23 mouse cellular contexts compared by ENCODE assay signal in genomic region chr4:125189971-125190370, GRCm38 (mm10).
DNase-seq lines count a peak whose midpoint lies in the region; ATAC-seq and TF ChIP-seq lines count a peak whose summit lies in the region.
"Had no signal": no experiment of that assay in that cellular context is flagged by ENCODE, and none has a peak within 500 bp of the region (broad histone marks: within the 10 kb centered on the region; RNA-seq: fewer than 3 reads in every experiment).

No protein-coding gene starts in this region.

- H3K9me3 ChIP-seq in hindbrain, embryonic 10.5 days, result no peaks in the 10 kb centered on the region
- no peaks in the 10 kb centered on the region for H3K9me3 ChIP-seq in hindbrain, embryonic 12.5 days (replicated peaks)
- no peaks in the 10 kb centered on the region for H3K9me3 ChIP-seq in ES-E14 (ENCODE audit: control insufficient read depth, insufficient read depth, low read depth, low read length)
- H3K9me3 ChIP-seq: embryonic facial prominence, embryonic 10.5 days; embryonic facial prominence, embryonic 12.5 days; forebrain, embryonic 13.5 days; forebrain, embryonic 15.5 days had no signal

- no peak overlapping the region for H3K4me3 ChIP-seq in hindbrain, embryonic 10.5 days
- no peak overlapping the region for H3K4me3 ChIP-seq in hindbrain, embryonic 12.5 days
- no peak overlapping the region for H3K4me3 ChIP-seq in ES-E14 (ENCODE audit: insufficient read depth in 1 of 2, low read depth in 1 of 2, low read length in 2 of 2, poor library complexity in 1 of 2, severe bottlenecking in 1 of 2)
- H3K4me3 ChIP-seq: embryonic facial prominence, embryonic 10.5 days; embryonic facial prominence, embryonic 12.5 days; forebrain, embryonic 13.5 days; forebrain, embryonic 15.5 days had no signal

- H3K4me1 ChIP-seq in hindbrain, embryonic 10.5 days (replicated peaks), result peaks cover 26% of the 10 kb centered on the region
- H3K4me1 ChIP-seq in hindbrain, embryonic 12.5 days, result peaks cover 17% of the 10 kb centered on the region
- H3K4me1 ChIP-seq in ES-E14 (ENCODE audit: control insufficient read depth in 2 of 2, insufficient read depth in 2 of 2, low read length in 2 of 2, poor library complexity in 1 of 2), result peaks cover 7 to 14% of the 10 kb centered on the region in 2 experiments; a peak in 3 of 4 replicates

- in situ Hi-C loops in ES-E14 (cut with MboI; ENCODE audit: low sequenced_read_pairs in 2 of 2, unreplicated experiment in 2 of 2), result no loop called here

- H3K4me2 ChIP-seq in hindbrain, embryonic 12.5 days (replicated peaks), result no peak overlapping the region
- H3K4me2 ChIP-seq: embryonic facial prominence, embryonic 12.5 days; forebrain, embryonic 13.5 days; forebrain, embryonic 15.5 days had no signal

- H3K9ac ChIP-seq in hindbrain, embryonic 12.5 days, result no peak overlapping the region
- H3K9ac ChIP-seq in ES-E14 (ENCODE audit: insufficient read depth, low read depth, low read length, poor library complexity, severe bottlenecking), result no peak overlapping the region
- H3K9ac ChIP-seq: embryonic facial prominence, embryonic 12.5 days; forebrain, embryonic 13.5 days; forebrain, embryonic 15.5 days; forebrain, postnatal 0 days had no signal

- no peaks in the 10 kb centered on the region for H3K36me3 ChIP-seq in hindbrain, embryonic 10.5 days
- H3K36me3 ChIP-seq in hindbrain, embryonic 12.5 days, result no peaks in the 10 kb centered on the region
- H3K36me3 ChIP-seq in ES-E14 (ENCODE audit: control insufficient read depth, insufficient read depth, low read length, poor library complexity, severe bottlenecking), result no peaks in the 10 kb centered on the region
- H3K36me3 ChIP-seq: embryonic facial prominence, embryonic 10.5 days; embryonic facial prominence, embryonic 12.5 days; forebrain, embryonic 15.5 days; G1E had no signal

- peaks cover 34% of the 10 kb centered on the region for H3K27me3 ChIP-seq in hindbrain, embryonic 10.5 days (ENCODE audit: insufficient read depth, poor library complexity, severe bottlenecking)
- H3K27me3 ChIP-seq in hindbrain, embryonic 12.5 days, result 0 out of 2 replicates have a peak, but pooled peaks cover 3% of the 10 kb centered on the region
- H3K27me3 ChIP-seq: forebrain, embryonic 15.5 days had no signal

- H3K27ac ChIP-seq in hindbrain, embryonic 10.5 days, result peak overlapping the region; percentile 23; the same call in 1 of the 2 replicates
- H3K27ac ChIP-seq in hindbrain, embryonic 12.5 days, result no peak overlapping the region
- H3K27ac ChIP-seq in ES-E14 (ENCODE audit: insufficient read depth, low read depth, low read length, poor library complexity, severe bottlenecking), result no peak overlapping the region
- H3K27ac ChIP-seq: embryonic facial prominence, embryonic 10.5 days; embryonic facial prominence, embryonic 12.5 days; forebrain, embryonic 13.5 days had no signal

- no peak for ATAC-seq in hindbrain, embryonic 12.5 days (ENCODE audit: low FRiP score)
- ATAC-seq in CD4-positive, CD25-positive, alpha-beta regulatory T cell, adult 4 months, result no peak
- ATAC-seq: activated CD4-positive, CD25-positive, alpha-beta regulatory T cell, adult 4 months; forebrain, embryonic 13.5 days; forebrain, embryonic 15.5 days; forebrain, postnatal 0 days; Patski had no signal

- no peak for DNase-seq in hindbrain, embryonic 10.5 days (ENCODE audit: low spot score)
- peak; percentile 35 for DNase-seq in ES-E14 (ENCODE audit: low read depth, low spot score)
- DNase-seq in ZHBTc4 (ENCODE audit: low read depth, low spot score), result peak; percentile 75
- no peak for DNase-seq in thymus, postnatal 4 days
- DNase-seq: adrenal gland, postnatal 10 days; adrenal gland, postnatal 25 days; B cell, adult 2 months; cerebellum, adult 11 months; cerebellum, adult 18-20 months; cerebellum, adult 8-10 months; cerebellum, adult 9-11 months; cerebellum, postnatal 14 days; cerebellum, postnatal 36 days; forebrain, postnatal 0 days had no signal

TF ChIP-seq in ES-E14, 5 proteins besides CTCF, POLR2A, EP300 and RAD21:
- TF ChIP-seq CHD2 (IDR thresholded peaks at IDR 0.05; ENCODE audit: low read depth, low read length), result no peak
- TF ChIP-seq ZNF384 (IDR thresholded peaks at IDR 0.05; ENCODE audit: low read depth, low read length), result no peak
- no peak for TF ChIP-seq HCFC1 (IDR thresholded peaks at IDR 0.05; ENCODE audit: borderline replicate concordance, insufficient read depth, low read length)
- TF ChIP-seq ZC3H11A (IDR thresholded peaks at IDR 0.05; ENCODE audit: borderline replicate concordance, low read depth, low read length), result no peak
- TF ChIP-seq MAFK (IDR thresholded peaks at IDR 0.05; ENCODE audit: insufficient read depth, low read depth, low read length), result no peak

Comparison
In these comparisons a context has a peak if more than half of its experiments do, and no peak if none do; other contexts are left out.
1. DNase-seq: peak in ES-E14 (single experiment) and ZHBTc4 (single experiment); none in hindbrain, embryonic 10.5 days (single experiment) and thymus, postnatal 4 days (single experiment).